Comparison of ENCODE assay signal across 9 mouse cellular contexts in genomic region chr7:37772376-37773311, GRCm38 (mm10). TPM values are rescaled to one million over a fixed set of nuclear protein-coding genes. Genes with fewer than 3 reads are reported as not detected.
DNase-seq lines count a peak whose midpoint lies in the region; ATAC-seq lines count a peak whose summit lies in the region.
"Had no signal": no experiment of that assay in that cellular context is flagged by ENCODE, and none has a peak within 500 bp of the region (broad histone marks: within the 10 kb centered on the region; RNA-seq: fewer than 3 reads in every experiment).

No protein-coding gene starts in this region.

- peak overlapping the region; percentile 95 for H3K4me2 ChIP-seq in kidney, embryonic 14.5 days (replicated peaks; ENCODE audit: low read depth, low read length)
- H3K4me2 ChIP-seq in embryonic facial prominence, embryonic 11.5 days (ENCODE audit: low read depth, low read length): peak overlapping the region; percentile 96
- peak overlapping the region; percentile 92 for H3K4me2 ChIP-seq in hindbrain, embryonic 13.5 days

- peak overlapping the region; percentile 55 for H3K4me3 ChIP-seq in kidney, embryonic 14.5 days (ENCODE audit: low read length)
- H3K4me3 ChIP-seq in embryonic facial prominence, embryonic 11.5 days (ENCODE audit: low read depth, low read length): peak overlapping the region; percentile 55
- H3K4me3 ChIP-seq in hindbrain, embryonic 13.5 days: peak overlapping the region; percentile 65
- H3K4me3 ChIP-seq in midbrain, embryonic 10.5 days: peak overlapping the region; percentile 84

- H3K9me3 ChIP-seq in kidney, embryonic 14.5 days (ENCODE audit: control insufficient read depth, low read length): no peaks in the 10 kb centered on the region
- no peaks in the 10 kb centered on the region for H3K9me3 ChIP-seq in embryonic facial prominence, embryonic 11.5 days (replicated peaks; ENCODE audit: control insufficient read depth, low read length)
- H3K9me3 ChIP-seq in hindbrain, embryonic 13.5 days: no peaks in the 10 kb centered on the region
- H3K9me3 ChIP-seq in midbrain, embryonic 10.5 days (replicated peaks): no peaks in the 10 kb centered on the region

- H3K27ac ChIP-seq in kidney, embryonic 14.5 days (ENCODE audit: low read depth, low read length): no peak overlapping the region
- no peak overlapping the region for H3K27ac ChIP-seq in embryonic facial prominence, embryonic 11.5 days (replicated peaks; ENCODE audit: low read depth, low read length)
- H3K27ac ChIP-seq in hindbrain, embryonic 13.5 days: peak overlapping the region; percentile 94
- H3K27ac ChIP-seq in midbrain, embryonic 10.5 days (replicated peaks): peak overlapping the region; percentile 98

- H3K36me3 ChIP-seq in kidney, embryonic 14.5 days (ENCODE audit: control insufficient read depth, insufficient read depth, low read length): no peaks in the 10 kb centered on the region
- H3K36me3 ChIP-seq in embryonic facial prominence, embryonic 11.5 days (replicated peaks; ENCODE audit: control insufficient read depth, insufficient read depth, low read depth, low read length): no peaks in the 10 kb centered on the region
- H3K36me3 ChIP-seq in hindbrain, embryonic 13.5 days: no peaks in the 10 kb centered on the region
- H3K36me3 ChIP-seq in midbrain, embryonic 10.5 days: no peaks in the 10 kb centered on the region

- 2% methylated on average over 46 of the region's 46 CpGs for WGBS in kidney, embryonic 14.5 days
- WGBS in embryonic facial prominence, embryonic 11.5 days: under 1% methylated on average over 45 of the region's 46 CpGs
- WGBS in hindbrain, embryonic 13.5 days: under 1% methylated on average over 45 of the region's 46 CpGs
- under 1% methylated on average over 46 of the region's 46 CpGs for WGBS in midbrain, embryonic 10.5 days

- peaks cover 59% of the 10 kb centered on the region for H3K27me3 ChIP-seq in kidney, embryonic 14.5 days (ENCODE audit: control insufficient read depth, insufficient read depth, low read length)
- peaks cover 18% of the 10 kb centered on the region for H3K27me3 ChIP-seq in embryonic facial prominence, embryonic 11.5 days (ENCODE audit: control insufficient read depth, insufficient read depth, low read length)
- peaks cover 17% of the 10 kb centered on the region; the same call in 1 of the 2 replicates for H3K27me3 ChIP-seq in hindbrain, embryonic 13.5 days
- H3K27me3 ChIP-seq in midbrain, embryonic 10.5 days (ENCODE audit: low read depth, poor library complexity, severe bottlenecking): peaks cover 56% of the 10 kb centered on the region
- H3K27me3 ChIP-seq: CH12.LX had no signal

- ATAC-seq in kidney, embryonic 14.5 days (ENCODE audit: low FRiP score, low TSS enrichment): no peak
- ATAC-seq in embryonic facial prominence, embryonic 11.5 days (replicated peaks; ENCODE audit: insufficient number of reproducible peaks, low FRiP score, low TSS enrichment, low read depth): no peak
- peak; percentile 9; the same call in 1 of the 2 replicates for ATAC-seq in hindbrain, embryonic 13.5 days (ENCODE audit: low FRiP score)

- intact Hi-C loops in gastrocnemius, postnatal 14 days (cut with DNase I; ENCODE audit: low total_unique reads): loop anchor here (5.0 kb wide), 1 partner anchor 395 kb away; no protein-coding TSS in a partner anchor

- DNase-seq in kidney, adult 11 months: no peak
- DNase-seq in adrenal gland, adult 2 months: peak; percentile 60
- DNase-seq in embryonic facial prominence, embryonic 11.5 days (ENCODE audit: low spot score): peak; percentile 48
- DNase-seq in midbrain, embryonic 10.5 days (ENCODE audit: low spot score): peak; percentile 77
- DNase-seq in spleen, adult 12 weeks (ENCODE audit: low spot score): no peak
- DNase-seq in gastrocnemius, postnatal 14 days: no peak

- H3K9ac ChIP-seq in kidney, embryonic 14.5 days (ENCODE audit: low read depth, low read length): peak overlapping the region; percentile 61; the same call in 1 of the 2 replicates
- H3K9ac ChIP-seq in embryonic facial prominence, embryonic 11.5 days (replicated peaks; ENCODE audit: low read length): peak overlapping the region; percentile 73
- peak overlapping the region; percentile 84 for H3K9ac ChIP-seq in hindbrain, embryonic 13.5 days

- H3K4me1 ChIP-seq in kidney, embryonic 14.5 days (ENCODE audit: control insufficient read depth, insufficient read depth, low read length): peaks cover 5% of the 10 kb centered on the region; the same call in 1 of the 2 replicates
- H3K4me1 ChIP-seq in embryonic facial prominence, embryonic 11.5 days (ENCODE audit: control insufficient read depth, insufficient read depth, low read length): no peaks in the 10 kb centered on the region
- H3K4me1 ChIP-seq in hindbrain, embryonic 13.5 days (replicated peaks): peaks cover 33% of the 10 kb centered on the region
- H3K4me1 ChIP-seq in midbrain, embryonic 10.5 days: peaks cover 56% of the 10 kb centered on the region

RNA-seq across cellular contexts. Expression of gene Zfp536, which starts 0.8 kb away (rescaled TPM):
- polyA plus RNA-seq in kidney, embryonic 14.5 days (2014; fragmentation: Nextera tagmentation; extraction: Ambion mirVana): 7.4 and 9.2 TPM in 2 replicates
- total RNA-seq in adrenal gland, adult 2 months (2021): 1 to 10 TPM; 5.2 to 8.4 TPM
- 1.00 and 1.2 TPM in 2 replicates for polyA plus RNA-seq in adrenal gland, adult 2 months (2012; rRNA removed)
- polyA plus RNA-seq in embryonic facial prominence, embryonic 11.5 days (2014; fragmentation: Nextera tagmentation; extraction: Ambion mirVana): 9.1 and 9.9 TPM in 2 replicates
- polyA plus RNA-seq in hindbrain, embryonic 13.5 days (2015; fragmentation: Nextera tagmentation; extraction: Ambion mirVana): 50.9 and 51.4 TPM in 2 replicates
- 31.0 and 40.3 TPM in 2 replicates for polyA plus RNA-seq in midbrain, embryonic 10.5 days (2016; fragmentation: Nextera tagmentation; extraction: Ambion mirVana)
- total RNA-seq in gastrocnemius, postnatal 14 days (2021): 1 to 10 TPM; 2.2 to 2.7 TPM
- total RNA-seq: CH12.LX had no signal

Comparison
In these comparisons a context has a peak if more than half of its experiments do, and no peak if none do; other contexts are left out.
1. H3K27ac ChIP-seq: peak in hindbrain, embryonic 13.5 days (single experiment) and midbrain, embryonic 10.5 days (single experiment); none in kidney, embryonic 14.5 days (single experiment) and embryonic facial prominence, embryonic 11.5 days (single experiment).
2. DNase-seq: peak in adrenal gland, adult 2 months (single experiment), embryonic facial prominence, embryonic 11.5 days (single experiment) and midbrain, embryonic 10.5 days (single experiment); none in kidney, adult 11 months (single experiment), spleen, adult 12 weeks (single experiment) and gastrocnemius, postnatal 14 days (single experiment).
3. Peak in every context shown above with its lines, with median percentiles within 50 percentile points of each other: H3K4me2 ChIP-seq, H3K4me3 ChIP-seq and H3K9ac ChIP-seq.